Mouse (Mus musculus): ENCODE data around the gene Ap3s2. TPM values are rescaled to one million over a fixed set of nuclear protein-coding genes. Genes with fewer than 3 reads are reported as not detected.

Ap3s2 gene
- polyA plus RNA-seq, 1 experiment from 2014 or later, result 36.3 TPM

Small RNA genes within 50 kb of the gene (microRNA-seq; reads per million reads assigned to microRNA genes)
- not detected for gene Gm24541 (ENCODE audit: borderline number of aligned reads)

Other genes starting within 250 kb of the Ap3s2 start
- 1.9 and 2.3 TPM in 2 replicates for gene Kif7, start 204.9 kb downstream of the Ap3s2 start, polyA plus RNA-seq (2014; fragmentation: Nextera tagmentation; extraction: Ambion mirVana)
- gene Plin1, start 187.7 kb downstream of the Ap3s2 start, polyA plus RNA-seq (2014; fragmentation: Nextera tagmentation; extraction: Ambion mirVana), result not detected in 2 replicates
- gene Pex11a, start 177.5 kb downstream of the Ap3s2 start, polyA plus RNA-seq (2014; fragmentation: Nextera tagmentation; extraction: Ambion mirVana), result 7.0 and 7.6 TPM in 2 replicates
- gene Wdr93, start 177.5 kb downstream of the Ap3s2 start, polyA plus RNA-seq (2014; fragmentation: Nextera tagmentation; extraction: Ambion mirVana), result 6.2 and 6.6 TPM in 2 replicates
- gene Mesp1, start 126.9 kb downstream of the Ap3s2 start, polyA plus RNA-seq (2014; fragmentation: Nextera tagmentation; extraction: Ambion mirVana), result 0.17 TPM in 1 of 2 replicates, not detected in the other
- gene Mesp2, start 109.9 kb downstream of the Ap3s2 start, polyA plus RNA-seq (2014; fragmentation: Nextera tagmentation; extraction: Ambion mirVana), result 0.48 and 0.67 TPM in 2 replicates
- gene Anpep, start 59.6 kb downstream of the Ap3s2 start, polyA plus RNA-seq (2014; fragmentation: Nextera tagmentation; extraction: Ambion mirVana), result 7.7 and 9.9 TPM in 2 replicates
- 27.0 and 27.8 TPM in 2 replicates for gene Arpin, start 14.7 kb upstream of the Ap3s2 start, polyA plus RNA-seq (2014; fragmentation: Nextera tagmentation; extraction: Ambion mirVana)
- gene Zfp710, start 104.2 kb upstream of the Ap3s2 start, polyA plus RNA-seq (2014; fragmentation: Nextera tagmentation; extraction: Ambion mirVana), result 11.2 and 11.8 TPM in 2 replicates
- gene Idh2, start 194.7 kb upstream of the Ap3s2 start, polyA plus RNA-seq (2014; fragmentation: Nextera tagmentation; extraction: Ambion mirVana), result 1,200 and 1,395 TPM in 2 replicates

Measured in heart, embryonic 11.5 days (tissue).